Mouse (Mus musculus) heart, embryonic 14.5 days (tissue): ENCODE data around the gene Pkp4. TPM values are rescaled to one million over a fixed set of nuclear protein-coding genes. Genes with fewer than 3 reads are reported as not detected.
"Not testable (repeated sequence)": the region's sequence is repeated elsewhere in the genome, so short reads cannot be mapped to it uniquely, and the experiment has no call there.

Source experiments
- ATAC-seq: fragments of 200-750 bp; cut with Nextera tagmentation; 2 replicates; pipeline ENCODE4 v1.8.0; 2017; ENCODE audit warnings: low read depth, moderate TSS enrichment; ENCODE audit not compliant: insufficient number of reproducible peaks, insufficient read depth, low FRiP score
- H3K27ac ChIP-seq, 2 experiments: fragments of 200-500 bp in 1 of 2; fragments of 300-500 bp in 1 of 2; sonication (generic) in 1 of 2; replicated peaks in 1 of 2; 2 replicates each; pipeline ENCODE4 v1.5.1; 2012 to 2014; ENCODE audit warnings: low read depth in 2 of 2, low read length in 2 of 2, control low read depth in 1 of 2, mild to moderate bottlenecking in 1 of 2, mixed read lengths in 1 of 2; ENCODE audit not compliant: control insufficient read depth in 1 of 2, insufficient read depth in 1 of 2
- H3K27me3 ChIP-seq: fragments of 300-500 bp; sonication (generic); 2 replicates; pipeline ENCODE4 v1.6.1; 2014; ENCODE audit warnings: mild to moderate bottlenecking, low read length, control low read depth; ENCODE audit not compliant: control insufficient read depth, insufficient read depth
- H3K36me3 ChIP-seq: fragments of 300-500 bp; sonication (generic); 2 replicates; pipeline ENCODE4 v1.6.1; 2014; ENCODE audit warnings: mild to moderate bottlenecking, control low read depth, low read length, mixed read lengths; ENCODE audit not compliant: control insufficient read depth, insufficient read depth
- H3K4me1 ChIP-seq, 2 experiments: fragments of 200-500 bp in 1 of 2; fragments of 300-500 bp in 1 of 2; sonication (generic) in 1 of 2; 2 replicates each; pipeline ENCODE4 v1.6.1; 2012 to 2014; ENCODE audit warnings: low read length in 2 of 2, control low read depth in 1 of 2, mixed read lengths in 1 of 2; ENCODE audit not compliant: control insufficient read depth in 2 of 2, insufficient read depth in 2 of 2
- H3K4me2 ChIP-seq: fragments of 300-500 bp; sonication (generic); 2 replicates; pipeline ENCODE4 v1.6.1; 2014; ENCODE audit warnings: mild to moderate bottlenecking, low read length
- H3K4me3 ChIP-seq, 2 experiments: fragments of 200-500 bp in 1 of 2; fragments of 300-500 bp in 1 of 2; sonication (generic) in 1 of 2; 2 replicates each; pipeline ENCODE4 v1.5.1; 2012 to 2014; ENCODE audit warnings: low read length in 2 of 2, mild to moderate bottlenecking in 2 of 2, control low read depth in 1 of 2, low read depth in 1 of 2, moderate library complexity in 1 of 2; ENCODE audit not compliant: control insufficient read depth in 1 of 2, insufficient read depth in 1 of 2
- H3K9ac ChIP-seq: fragments of 300-500 bp; sonication (generic); 2 replicates; pipeline ENCODE4 v1.6.1; 2014; ENCODE audit warnings: mild to moderate bottlenecking, low read length
- H3K9me3 ChIP-seq: fragments of 300-500 bp; sonication (generic); 2 replicates; pipeline ENCODE4 v1.6.1; 2016; ENCODE audit warnings: low read length, control low read depth; ENCODE audit not compliant: control insufficient read depth
- WGBS: fragments of 180-500 bp; shearing (Covaris S2); extraction: QIAGEN DNeasy Blood & Tissue Kit; methylation state at CpG from one replicate; pipeline ENCODE4 v1.1.7; 2014; 5-methylcytosine and 5-hydroxymethylcytosine counted together
- polyA plus RNA-seq: library from polyadenylated mRNA; unstranded; fragments of >200 nt; fragmentation: Nextera tagmentation; extraction: Ambion mirVana; gene quantifications from 2 replicates; pipeline ENCODE4 v1.2.1, GENCODE M21; 2014

Pkp4 gene
- polyA plus RNA-seq, 1 experiment from 2014 or later, result 54.8 TPM

DNA sequence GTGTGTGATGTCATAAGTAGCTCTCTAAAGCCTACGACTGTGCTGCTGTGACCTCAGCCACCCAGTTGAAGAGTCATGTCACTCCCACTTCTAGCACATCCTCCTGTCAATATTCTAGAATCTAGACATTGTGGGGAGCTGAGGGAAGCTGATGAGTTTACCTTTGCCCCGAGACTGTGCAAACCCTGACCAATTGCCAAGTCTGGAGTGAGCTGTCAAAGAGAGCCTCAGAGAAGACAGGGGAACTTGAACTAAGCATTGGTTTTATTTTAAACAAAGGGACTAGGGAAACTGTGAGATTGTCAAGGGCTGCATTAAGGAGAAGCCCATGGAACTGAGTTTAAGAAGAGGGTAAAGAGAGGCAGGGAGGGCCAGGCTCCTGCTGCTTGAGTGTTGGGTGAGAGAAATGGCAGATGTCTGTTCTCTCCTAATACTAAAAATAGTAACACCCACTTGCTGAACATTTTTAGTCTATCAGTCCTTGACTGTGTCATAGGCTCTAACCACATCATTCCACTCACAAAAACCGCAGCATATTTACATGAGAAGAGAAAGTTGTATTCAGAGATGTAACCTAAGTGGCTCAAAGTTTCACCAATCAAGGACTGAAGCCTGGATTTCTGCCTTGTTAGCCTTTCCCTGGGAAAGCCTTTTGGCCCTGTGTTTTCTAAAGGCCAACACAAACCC, 203.6 kb downstream of the Pkp4 start:
- Histone ChIP-seq H3K4me1 (peaks cover 7 to 18% of the 10 kb centered on the region in 2 experiments; a peak in 3 of 4 replicates), H3K9me3 (0 out of 2 replicates have a peak, but pooled peaks cover 3% of the 10 kb centered on the region), H3K36me3 (no peaks in the 10 kb centered on the region), H3K27ac (peak overlapping the region; percentile 64), H3K9ac (no peak overlapping the region), H3K4me3 (no peak overlapping the region), H3K4me2 (no peak overlapping the region), H3K27me3 (no peaks in the 10 kb centered on the region)
- ATAC-seq, result no peak
- WGBS, result 48% methylated on average over 3 of the region's 3 CpGs

DNA sequence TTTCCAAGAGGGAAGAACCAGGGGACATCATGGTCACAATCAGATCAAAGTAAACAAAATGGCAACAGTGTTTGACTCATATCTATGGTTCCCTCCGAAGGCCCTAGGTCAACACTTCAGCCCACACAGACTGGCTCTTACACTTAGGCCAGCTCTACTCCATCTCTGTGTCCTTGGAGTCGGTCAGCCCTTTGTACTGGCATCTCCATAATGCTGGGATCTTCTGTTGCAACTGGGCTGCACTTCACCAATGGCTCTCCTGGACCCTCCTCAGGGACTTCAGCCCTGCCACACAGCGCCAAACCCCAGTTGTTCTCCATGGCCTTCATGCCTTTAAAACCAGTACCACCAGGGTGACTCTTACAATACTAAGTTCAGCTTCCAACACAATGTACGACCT, 206.5 kb downstream of the Pkp4 start:
- no peak overlapping the region for H3K4me2 ChIP-seq
- no peak overlapping the region for H3K4me3 ChIP-seq
- no peaks in the 10 kb centered on the region for H3K36me3 ChIP-seq
- ATAC-seq, result no peak
- no peak overlapping the region for H3K9ac ChIP-seq
- peaks cover 2 to 5% of the 10 kb centered on the region in 2 experiments; a peak in 2 of 4 replicates for H3K4me1 ChIP-seq
- H3K27ac ChIP-seq, result no peak overlapping the region
- 0 out of 2 replicates have a peak, but pooled peaks cover 3% of the 10 kb centered on the region for H3K9me3 ChIP-seq
- 91% methylated on average over 4 of the region's 4 CpGs for WGBS
- no peaks in the 10 kb centered on the region for H3K27me3 ChIP-seq

DNA sequence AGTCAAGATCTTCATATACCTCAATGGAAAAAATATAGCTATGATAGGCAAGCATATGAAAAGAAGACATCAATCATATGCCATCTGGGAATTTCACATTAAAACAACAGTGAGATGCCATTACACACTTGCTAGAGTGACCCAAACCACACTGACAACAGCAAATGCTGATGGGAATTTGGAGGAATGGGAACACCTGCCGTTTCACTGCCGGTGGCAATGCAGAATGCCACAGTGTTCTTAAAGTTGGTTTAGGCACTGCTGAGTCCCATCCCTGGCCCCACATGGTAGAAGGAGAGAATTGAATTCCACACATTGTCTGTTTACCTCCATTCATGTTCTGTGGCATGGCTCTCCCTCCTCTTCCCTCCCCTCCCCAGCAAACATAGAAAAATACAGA, 212.5 kb downstream of the Pkp4 start:
- H3K9me3 ChIP-seq, result no peaks in the 10 kb centered on the region
- H3K4me2 ChIP-seq, result no peak overlapping the region
- no peak overlapping the region for H3K27ac ChIP-seq
- no peaks in the 10 kb centered on the region for H3K36me3 ChIP-seq
- no peaks in the 10 kb centered on the region for H3K4me1 ChIP-seq
- no peak for ATAC-seq
- WGBS, result 89% methylated on average over 2 of the region's 2 CpGs
- H3K9ac ChIP-seq, result no peak overlapping the region
- H3K27me3 ChIP-seq, result no peaks in the 10 kb centered on the region
- H3K4me3 ChIP-seq, result no peak overlapping the region

GRCm38 (mm10) chr2:59378096-59378495, 217.4 kb downstream of the Pkp4 start:
- H3K27ac ChIP-seq, result no peak overlapping the region
- no peaks in the 10 kb centered on the region for H3K27me3 ChIP-seq
- H3K36me3 ChIP-seq, result no peaks in the 10 kb centered on the region
- no peaks in the 10 kb centered on the region for H3K9me3 ChIP-seq
- no peak overlapping the region for H3K4me3 ChIP-seq
- no peaks in the 10 kb centered on the region for H3K4me1 ChIP-seq
- no peak overlapping the region for H3K9ac ChIP-seq
- 93% methylated on average over 9 of the region's 9 CpGs for WGBS
- ATAC-seq, result no peak
- no peak overlapping the region for H3K4me2 ChIP-seq

GRCm38 (mm10) chr2:59378861-59379260, 218.2 kb downstream of the Pkp4 start:
- H3K36me3 ChIP-seq, H3K27ac ChIP-seq, H3K9ac ChIP-seq, H3K9me3 ChIP-seq, H3K4me2 ChIP-seq, H3K27me3 ChIP-seq, ATAC-seq, H3K4me1 ChIP-seq, H3K4me3 ChIP-seq: not testable (repeated sequence)
- WGBS, result 97% methylated on average over 15 of the region's 17 CpGs

DNA sequence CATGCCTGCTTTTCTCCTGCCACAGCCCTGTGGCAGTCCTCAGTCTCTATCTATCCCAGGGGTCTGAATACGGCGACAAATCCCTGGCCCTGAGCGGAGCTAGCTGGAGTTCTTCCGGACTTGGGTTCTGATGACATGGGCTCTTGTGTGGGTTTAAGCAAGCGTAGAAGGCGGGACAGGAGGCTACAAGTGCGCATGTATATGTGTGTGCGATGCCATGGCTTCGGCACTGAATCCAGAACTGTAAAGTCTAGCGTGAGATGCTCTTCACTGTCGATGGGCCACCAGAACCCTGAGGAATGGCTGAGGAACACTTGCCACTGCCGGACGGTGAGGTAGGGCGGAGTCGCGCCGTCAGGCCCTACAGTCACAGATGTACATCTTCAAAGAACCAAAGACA, 222.6 kb downstream of the Pkp4 start:
- no peak for ATAC-seq
- H3K36me3 ChIP-seq, result no peaks in the 10 kb centered on the region
- no peaks in the 10 kb centered on the region for H3K9me3 ChIP-seq
- no peak overlapping the region for H3K4me3 ChIP-seq
- no peaks in the 10 kb centered on the region for H3K27me3 ChIP-seq
- H3K4me1 ChIP-seq, result no peaks in the 10 kb centered on the region
- H3K9ac ChIP-seq, result no peak overlapping the region
- 94% methylated on average over 17 of the region's 17 CpGs for WGBS
- no peak overlapping the region for H3K4me2 ChIP-seq
- no peak overlapping the region for H3K27ac ChIP-seq

DNA sequence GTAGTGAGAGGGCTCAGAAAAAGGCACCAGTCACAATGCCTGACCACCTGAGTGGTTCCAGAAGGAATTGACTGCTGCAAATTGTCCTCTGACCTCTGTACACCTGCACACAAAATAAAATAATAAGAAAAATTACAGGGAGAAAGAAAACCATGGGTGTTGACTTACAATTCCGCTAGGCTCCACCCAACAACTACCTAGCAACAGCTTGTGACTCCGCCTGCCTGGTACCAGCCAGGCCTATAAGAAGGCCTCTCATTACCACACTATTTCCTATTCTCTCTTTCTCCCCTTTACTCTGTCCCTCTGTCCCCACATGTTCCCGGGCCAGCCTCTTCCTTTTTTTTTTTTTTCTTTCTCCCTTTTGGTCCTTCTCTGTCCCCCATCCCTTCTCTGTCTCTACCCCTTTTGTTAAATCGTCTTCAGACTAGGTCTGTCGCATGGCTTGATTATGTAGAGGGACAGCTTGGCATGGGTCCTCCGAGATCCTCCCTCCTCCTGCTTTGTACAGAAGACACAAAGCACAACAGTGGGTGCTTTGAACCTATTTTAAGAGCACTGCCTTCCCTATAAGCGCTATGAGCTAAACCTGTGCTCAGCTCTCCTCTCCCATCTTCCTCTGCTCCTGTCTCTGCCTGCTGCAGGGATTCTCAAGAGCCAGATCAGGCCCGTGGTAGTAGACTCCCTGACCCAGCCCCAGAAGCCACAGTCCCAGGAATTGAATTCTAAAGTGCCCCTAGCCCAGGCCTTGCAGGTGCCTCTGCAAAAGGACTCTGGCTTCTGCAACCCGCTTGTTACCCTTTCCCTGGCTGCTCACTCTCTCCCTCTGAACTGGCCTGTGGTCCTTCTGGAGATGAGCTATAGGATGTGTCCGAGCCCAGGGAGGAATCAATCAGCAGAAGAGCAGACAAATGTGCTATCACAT, 223.5 kb downstream of the Pkp4 start:
- ATAC-seq, result no peak
- WGBS, result 73% methylated on average over 10 of the region's 10 CpGs
- Histone ChIP-seq H3K9me3 (no peaks in the 10 kb centered on the region), H3K27ac (no peak overlapping the region), H3K9ac (no peak overlapping the region), H3K4me3 (no peak overlapping the region), H3K27me3 (no peaks in the 10 kb centered on the region), H3K4me2 (no peak overlapping the region), H3K36me3 (no peaks in the 10 kb centered on the region), H3K4me1 (no peaks in the 10 kb centered on the region)
